15 mouse cellular contexts compared by ENCODE assay signal in the genomic region with DNA sequence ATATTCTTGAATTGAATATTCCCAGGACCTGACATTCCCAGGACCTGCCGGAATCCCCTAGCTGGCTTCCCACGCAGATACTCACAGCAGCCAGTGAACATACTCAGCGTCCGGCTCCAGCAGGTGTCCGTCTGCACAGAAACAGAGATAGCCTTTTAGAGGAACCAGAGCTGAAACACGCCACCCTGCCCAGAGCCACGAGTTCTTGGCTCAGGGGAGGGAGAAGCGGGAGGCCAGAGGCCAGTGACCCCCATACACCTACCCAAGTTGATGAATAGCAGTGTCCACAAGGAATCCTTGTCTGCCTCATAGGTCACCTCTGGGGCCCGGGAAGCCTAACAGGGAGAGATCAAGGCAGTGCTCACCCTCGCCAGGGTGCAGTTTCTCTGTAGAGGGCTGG. TPM values are rescaled to one million over a fixed set of nuclear protein-coding genes. Genes with fewer than 3 reads are reported as not detected.
DNase-seq lines count a peak whose midpoint lies in the region.
"Had no signal": no experiment of that assay in that cellular context is flagged by ENCODE, and none has a peak within 500 bp of the region (broad histone marks: within the 10 kb centered on the region; RNA-seq: fewer than 3 reads in every experiment).

No protein-coding gene starts in this region.

- DNase-seq in cerebellum, adult 11-12 months, result peak; percentile 31
- no peak for DNase-seq in cerebellum, postnatal 4 days (ENCODE audit: low spot score in 2 of 2)
- peak; percentile 33 for DNase-seq in cerebellum, adult 9-11 months
- DNase-seq in cerebellum, postnatal 14 days, result no peak
- peak; percentile 93 for DNase-seq in heart, adult 11 months
- DNase-seq in heart, adult 18-20 months, result no peak
- DNase-seq: adrenal gland, adult 2 months; adrenal gland, adult 8-10 months; adrenal gland, postnatal 10 days; adrenal gland, postnatal 14 days; adrenal gland, postnatal 25 days; adrenal gland, postnatal 36 days; B cell, adult 2 months; cerebellum, adult 11 months; cerebellum, adult 18-20 months had no signal

RNA-seq across cellular contexts. Expression of a gene that starts 3.2 kb away (rescaled TPM):
- total RNA-seq in heart, adult 18-20 months (2021), result 10 to 100 TPM in 1 of 2 experiments, 1 to 10 TPM in 1; 9.6 to 10.5 TPM

RNA-seq across cellular contexts. Expression of a gene that starts 4.5 kb away (rescaled TPM):
- 10 to 100 TPM; 56.8 to 66.1 TPM for total RNA-seq in heart, adult 18-20 months (2021)

RNA-seq across cellular contexts. Expression of a gene that starts 7.2 kb away (rescaled TPM):
- total RNA-seq in heart, adult 18-20 months (2021), result 10 to 100 TPM; 24.7 to 27.6 TPM

RNA-seq across cellular contexts. Expression of a gene that starts 33.8 kb away (rescaled TPM):
- 10 to 100 TPM; 13.5 to 18.1 TPM for total RNA-seq in heart, adult 18-20 months (2021)

RNA-seq across cellular contexts. Expression of a gene that starts 47.4 kb away (rescaled TPM):
- 100 to 1,000 TPM in 1 of 2 experiments, 10 to 100 TPM in 1; 93.3 to 109 TPM for total RNA-seq in heart, adult 18-20 months (2021)

Comparison
In these comparisons a context has a peak if more than half of its experiments do, and no peak if none do; other contexts are left out.
1. DNase-seq: peak in cerebellum, adult 11-12 months (single experiment), cerebellum, adult 9-11 months (single experiment) and heart, adult 11 months (single experiment); none in cerebellum, postnatal 4 days (0 of 2), cerebellum, postnatal 14 days (0 of 2) and heart, adult 18-20 months (0 of 2).